ENCODE assay signal across 9 mouse cellular contexts in genomic region chr16:25983635-25984034, GRCm38 (mm10).
DNase-seq lines count a peak whose midpoint lies in the region; ATAC-seq and TF ChIP-seq lines count a peak whose summit lies in the region.
"Had no signal": no experiment of that assay in that cellular context is flagged by ENCODE, and none has a peak within 500 bp of the region (broad histone marks: within the 10 kb centered on the region; RNA-seq: fewer than 3 reads in every experiment).

No protein-coding gene starts in this region.

- no peak overlapping the region for H3K4me2 ChIP-seq in kidney, postnatal 0 days (ENCODE audit: low read length)
- no peak overlapping the region for H3K4me2 ChIP-seq in kidney, embryonic 15.5 days
- H3K4me2 ChIP-seq in lung, postnatal 0 days (replicated peaks; ENCODE audit: low read depth, low read length): no peak overlapping the region

- DNase-seq in adrenal gland, adult 18-20 months (ENCODE audit: low spot score in 2 of 2): peak; percentile 14 to 43
- no peak for DNase-seq in adrenal gland, postnatal 4 days (ENCODE audit: low spot score in 2 of 2)
- DNase-seq in kidney, postnatal 0 days (ENCODE audit: low spot score): peak; percentile 18
- peak; percentile 26 to 47 for DNase-seq in adrenal gland, postnatal 36 days
- DNase-seq in lung, postnatal 0 days (ENCODE audit: low spot score): peak; percentile 34
- no peak for DNase-seq in thymus, adult 18-20 months
- DNase-seq: cerebellum, adult 8-10 months had no signal

- TF ChIP-seq CTCF in kidney, postnatal 0 days (IDR thresholded peaks at IDR 0.05; ENCODE audit: low read depth): peak; percentile 60
- TF ChIP-seq CTCF in lung, postnatal 0 days (IDR thresholded peaks at IDR 0.05): peak; percentile 71

- TF ChIP-seq EP300 in lung, postnatal 0 days (IDR thresholded peaks at IDR 0.05): no peak

- H3K4me3 ChIP-seq in kidney, postnatal 0 days (replicated peaks; ENCODE audit: low read depth, low read length): no peak overlapping the region
- H3K4me3 ChIP-seq in kidney, embryonic 15.5 days (replicated peaks): no peak overlapping the region
- H3K4me3 ChIP-seq in lung, postnatal 0 days (ENCODE audit: low read depth, low read length): no peak overlapping the region

- no peak for ATAC-seq in kidney, postnatal 0 days (replicated peaks; ENCODE audit: low FRiP score, low read depth)
- no peak for ATAC-seq in kidney, embryonic 15.5 days (replicated peaks; ENCODE audit: low FRiP score)
- no peak for ATAC-seq in lung, postnatal 0 days
- ATAC-seq in inflammation-experienced regulatory T-cells, adult 6 months: no peak

- H3K27ac ChIP-seq in kidney, postnatal 0 days: no peak overlapping the region
- no peak overlapping the region for H3K27ac ChIP-seq in kidney, embryonic 15.5 days
- no peak overlapping the region for H3K27ac ChIP-seq in lung, postnatal 0 days (ENCODE audit: low read length)

- H3K27me3 ChIP-seq in kidney, postnatal 0 days (ENCODE audit: insufficient read depth, low read length): no peaks in the 10 kb centered on the region
- H3K27me3 ChIP-seq in kidney, embryonic 15.5 days: no peaks in the 10 kb centered on the region
- H3K27me3 ChIP-seq in lung, postnatal 0 days (replicated peaks; ENCODE audit: insufficient read depth, low read length): no peaks in the 10 kb centered on the region

- H3K9ac ChIP-seq in kidney, postnatal 0 days (ENCODE audit: low read depth, low read length): no peak overlapping the region
- H3K9ac ChIP-seq in kidney, embryonic 15.5 days: no peak overlapping the region
- H3K9ac ChIP-seq in lung, postnatal 0 days (replicated peaks; ENCODE audit: low read depth): no peak overlapping the region

- H3K4me1 ChIP-seq in kidney, postnatal 0 days (replicated peaks; ENCODE audit: insufficient read depth, low read length): no peaks in the 10 kb centered on the region
- no peaks in the 10 kb centered on the region for H3K4me1 ChIP-seq in kidney, embryonic 15.5 days
- no peaks in the 10 kb centered on the region for H3K4me1 ChIP-seq in lung, postnatal 0 days (ENCODE audit: insufficient read depth, low read depth, low read length)

- WGBS in kidney, postnatal 0 days: 41% methylated on average over 4 of the region's 4 CpGs
- WGBS in kidney, embryonic 15.5 days: 36% methylated on average over 4 of the region's 4 CpGs
- 47% methylated on average over 4 of the region's 4 CpGs for WGBS in lung, postnatal 0 days

- no peaks in the 10 kb centered on the region for H3K36me3 ChIP-seq in kidney, postnatal 0 days (ENCODE audit: insufficient read depth, low read length)
- H3K36me3 ChIP-seq in kidney, embryonic 15.5 days: no peaks in the 10 kb centered on the region
- H3K36me3 ChIP-seq in lung, postnatal 0 days (ENCODE audit: insufficient read depth, low read length): no peaks in the 10 kb centered on the region

- no peaks in the 10 kb centered on the region for H3K9me3 ChIP-seq in kidney, postnatal 0 days (replicated peaks; ENCODE audit: low read length)
- no peaks in the 10 kb centered on the region for H3K9me3 ChIP-seq in kidney, embryonic 15.5 days (replicated peaks)
- H3K9me3 ChIP-seq in lung, postnatal 0 days (ENCODE audit: low read length): no peaks in the 10 kb centered on the region

Comparison
In these comparisons a context has a peak if more than half of its experiments do, and no peak if none do; other contexts are left out.
1. DNase-seq: peak in adrenal gland, adult 18-20 months (2 of 2), kidney, postnatal 0 days (single experiment), adrenal gland, postnatal 36 days (2 of 2) and lung, postnatal 0 days (single experiment); none in adrenal gland, postnatal 4 days (0 of 2) and thymus, adult 18-20 months (0 of 2).